Mouse (Mus musculus) liver, embryonic 16.5 days (tissue): ENCODE data around the gene Ust. TPM values are rescaled to one million over a fixed set of nuclear protein-coding genes. Genes with fewer than 3 reads are reported as not detected.

Source experiments
- ATAC-seq: fragments of 200-750 bp; cut with Nextera tagmentation; 2 replicates; pipeline ENCODE4 v1.8.0; 2017; ENCODE audit warnings: low read depth, mild to moderate bottlenecking, moderate number of reproducible peaks, moderate library complexity
- H3K27ac ChIP-seq: fragments of 300-500 bp; sonication (generic); 2 replicates; pipeline ENCODE4 v1.5.1; 2014; ENCODE audit warnings: mild to moderate bottlenecking, low read length
- H3K27me3 ChIP-seq: fragments of 300-500 bp; sonication (generic); 2 replicates; pipeline ENCODE4 v1.6.1; 2014; ENCODE audit warnings: low read depth, low read length, mixed read lengths; ENCODE audit not compliant: control insufficient read depth, insufficient read depth
- H3K36me3 ChIP-seq: fragments of 300-500 bp; sonication (generic); 2 replicates; pipeline ENCODE4 v1.6.1; 2014; ENCODE audit warnings: mild to moderate bottlenecking; ENCODE audit not compliant: control insufficient read depth, insufficient read depth
- H3K4me1 ChIP-seq: fragments of 300-500 bp; sonication (generic); 2 replicates; pipeline ENCODE4 v1.6.1; 2014; ENCODE audit warnings: low read depth, low read length, mixed read lengths; ENCODE audit not compliant: control insufficient read depth
- H3K4me2 ChIP-seq: fragments of 300-500 bp; sonication (generic); 2 replicates; pipeline ENCODE4 v1.6.1; 2014; ENCODE audit warnings: low read depth, low read length, mixed read lengths
- H3K4me3 ChIP-seq: fragments of 300-500 bp; sonication (generic); 2 replicates; pipeline ENCODE4 v1.5.1; 2014; ENCODE audit warnings: low read depth, mild to moderate bottlenecking, low read length
- H3K9ac ChIP-seq: fragments of 300-500 bp; sonication (generic); 2 replicates; pipeline ENCODE4 v1.6.1; 2014; ENCODE audit warnings: low read depth, low read length
- H3K9me3 ChIP-seq: fragments of 300-500 bp; sonication (generic); replicated peaks from 2 replicates; pipeline ENCODE4 v1.6.1; 2016; ENCODE audit warnings: low read length; ENCODE audit not compliant: control insufficient read depth
- WGBS: fragments of 180-500 bp; shearing (Covaris S2); extraction: QIAGEN DNeasy Blood & Tissue Kit; methylation state at CpG from one replicate; pipeline ENCODE4 v1.1.7; 2014; ENCODE audit not compliant: insufficient replicate concordance; 5-methylcytosine and 5-hydroxymethylcytosine counted together
- polyA plus RNA-seq: library from polyadenylated mRNA; unstranded; fragments of >200 nt; fragmentation: Nextera tagmentation; extraction: Ambion mirVana; gene quantifications from 2 replicates; pipeline ENCODE4 v1.2.1, GENCODE M21; 2015

Gene Ust
- polyA plus RNA-seq, 1 experiment from 2014 or later, result 0.48 TPM

DNA sequence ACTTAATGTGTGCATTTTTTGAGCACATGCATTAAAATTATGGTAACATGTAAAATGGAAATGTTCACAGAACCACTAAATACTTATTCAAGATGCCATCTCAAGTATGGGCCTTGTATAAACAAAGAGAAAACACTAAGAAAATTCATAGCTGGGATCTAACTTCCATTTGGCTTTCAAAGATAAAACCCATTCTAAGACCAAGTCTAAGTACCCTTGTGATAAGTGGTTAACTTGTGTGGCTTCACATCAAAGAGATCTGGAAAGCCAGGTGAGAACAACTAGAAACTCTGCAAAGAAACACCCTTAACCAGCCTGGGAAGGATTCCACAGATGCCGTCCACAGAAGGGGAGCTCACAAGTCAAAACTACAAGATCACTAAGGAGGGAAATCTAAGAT lies 53.4 kb downstream of the Ust start:
- Histone ChIP-seq H3K9ac (no peak overlapping the region), H3K4me2 (no peak overlapping the region), H3K27me3 (no peaks in the 10 kb centered on the region), H3K4me1 (no peaks in the 10 kb centered on the region), H3K4me3 (no peak overlapping the region), H3K36me3 (no peaks in the 10 kb centered on the region), H3K9me3 (no peaks in the 10 kb centered on the region), H3K27ac (no peak overlapping the region)
- WGBS, result 75% methylated on average over 1 of the region's 1 CpGs
- no peak for ATAC-seq

DNA sequence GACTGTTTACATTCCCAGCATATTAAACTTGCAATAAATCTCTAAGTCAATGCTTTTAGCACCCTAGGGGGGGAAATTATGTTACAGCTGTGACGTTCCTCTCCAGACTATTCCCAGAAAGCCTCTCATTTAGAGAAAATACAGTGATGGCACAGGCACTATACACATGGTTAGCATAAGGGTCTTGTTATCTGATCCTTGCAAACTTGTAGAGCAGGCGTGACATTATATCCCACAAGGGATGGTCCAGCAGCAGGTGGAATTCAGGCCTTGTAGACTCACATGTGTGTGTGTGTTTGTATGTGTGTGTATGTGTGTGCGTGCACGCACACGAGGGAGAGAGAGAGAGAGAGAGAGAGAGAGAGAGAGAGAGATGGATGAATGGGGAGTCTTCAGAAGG lies 57.3 kb downstream of the Ust start:
- Histone ChIP-seq H3K4me3 (no peak overlapping the region), H3K9ac (no peak overlapping the region), H3K4me1 (no peaks in the 10 kb centered on the region), H3K27ac (no peak overlapping the region), H3K4me2 (no peak overlapping the region), H3K27me3 (no peaks in the 10 kb centered on the region), H3K36me3 (no peaks in the 10 kb centered on the region), H3K9me3 (no peaks in the 10 kb centered on the region)
- WGBS, result 61% methylated on average over 5 of the region's 5 CpGs
- ATAC-seq, result no peak

DNA sequence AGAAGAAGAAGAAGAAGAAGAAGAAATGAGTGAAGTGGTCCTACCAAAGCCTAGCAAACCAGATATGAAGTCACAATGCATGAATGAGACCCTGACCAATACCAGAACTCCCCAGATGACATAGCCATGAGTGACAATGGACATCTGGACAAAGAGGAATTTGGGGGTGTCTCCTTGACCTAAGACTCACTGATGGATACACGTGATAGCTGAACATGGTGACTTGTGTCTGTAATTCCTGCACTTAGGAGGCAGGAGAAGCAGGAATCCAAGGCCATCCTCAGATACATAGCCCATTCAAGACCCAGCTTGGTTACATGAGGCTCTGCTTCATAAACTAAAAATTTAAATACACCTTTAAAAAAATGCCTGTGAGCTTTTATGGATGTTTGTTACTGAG lies 63.9 kb downstream of the Ust start:
- H3K4me2 ChIP-seq, result no peak overlapping the region
- no peaks in the 10 kb centered on the region for H3K4me1 ChIP-seq
- no peaks in the 10 kb centered on the region for H3K27me3 ChIP-seq
- no peak overlapping the region for H3K27ac ChIP-seq
- H3K9me3 ChIP-seq, result no peaks in the 10 kb centered on the region
- H3K9ac ChIP-seq, result no peak overlapping the region
- no peak for ATAC-seq
- no peak overlapping the region for H3K4me3 ChIP-seq
- 32% methylated on average over 1 of the region's 1 CpGs for WGBS
- no peaks in the 10 kb centered on the region for H3K36me3 ChIP-seq

DNA sequence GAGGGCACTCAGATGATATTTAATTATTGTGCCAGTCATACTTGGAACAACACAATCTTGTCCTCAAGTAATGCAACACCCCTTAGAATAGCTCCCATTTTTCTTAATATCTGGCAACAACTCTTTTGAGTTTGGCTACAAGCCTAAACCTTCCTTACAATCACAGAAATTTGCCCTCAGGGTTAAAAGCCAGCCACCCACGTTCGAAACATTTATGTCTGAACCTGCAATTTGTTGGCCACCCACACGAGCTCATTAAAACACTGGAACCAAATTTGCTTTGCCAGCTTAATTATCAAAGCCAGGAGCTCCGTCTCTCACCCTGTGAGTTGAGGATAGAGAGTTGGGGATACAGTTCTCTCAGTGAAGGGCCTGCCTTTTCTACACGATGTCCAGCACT lies 70.9 kb downstream of the Ust start:
- Histone ChIP-seq H3K9me3 (no peaks in the 10 kb centered on the region), H3K4me2 (no peak overlapping the region), H3K4me1 (no peaks in the 10 kb centered on the region), H3K27me3 (no peaks in the 10 kb centered on the region), H3K27ac (no peak overlapping the region), H3K36me3 (no peaks in the 10 kb centered on the region), H3K9ac (no peak overlapping the region), H3K4me3 (no peak overlapping the region)
- WGBS, result 44% methylated on average over 5 of the region's 5 CpGs
- no peak for ATAC-seq

DNA sequence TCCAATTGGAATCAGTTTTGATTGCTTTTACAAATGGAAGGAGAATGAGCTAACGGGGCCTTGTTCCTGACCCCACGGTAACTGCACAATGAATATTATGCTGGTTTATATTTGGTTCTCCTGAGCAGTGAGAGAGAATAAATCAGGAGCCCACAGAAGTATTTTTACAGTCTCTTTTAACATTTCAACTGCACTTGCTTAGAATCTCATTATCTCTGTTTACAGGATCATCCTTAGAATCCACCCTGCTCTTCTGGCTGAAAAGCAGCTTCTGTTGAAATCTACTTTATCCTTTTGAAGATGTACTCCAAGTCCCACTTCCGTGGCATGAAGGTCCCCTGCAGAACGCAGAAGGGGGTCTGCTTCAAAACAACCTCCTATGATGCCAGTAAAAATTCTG lies 71.7 kb downstream of the Ust start:
- Histone ChIP-seq H3K9ac (no peak overlapping the region), H3K4me1 (no peaks in the 10 kb centered on the region), H3K9me3 (no peaks in the 10 kb centered on the region), H3K36me3 (no peaks in the 10 kb centered on the region), H3K27ac (no peak overlapping the region), H3K4me3 (no peak overlapping the region), H3K27me3 (no peaks in the 10 kb centered on the region), H3K4me2 (no peak overlapping the region)
- no peak for ATAC-seq
- WGBS, result 49% methylated on average over 4 of the region's 4 CpGs

DNA sequence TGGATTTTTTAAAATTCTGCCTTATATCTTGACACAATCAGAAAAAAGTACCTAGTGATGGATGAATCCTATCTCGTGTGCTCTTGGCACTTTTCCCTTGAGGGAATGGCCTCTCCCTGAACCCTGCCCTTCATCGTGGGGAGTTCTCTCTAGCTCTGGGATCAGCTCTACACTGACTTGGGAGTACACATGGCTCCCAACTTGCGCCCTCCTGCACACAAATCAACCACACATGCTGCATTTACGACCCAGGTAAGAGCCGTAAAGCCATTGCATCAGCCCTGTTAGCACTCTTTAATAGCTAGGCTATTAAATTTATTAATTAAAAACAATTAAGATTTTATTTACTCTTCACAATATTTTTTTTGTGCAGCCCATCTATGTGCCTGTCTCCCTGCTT lies 74.6 kb downstream of the Ust start:
- WGBS, result 62% methylated on average over 5 of the region's 5 CpGs
- H3K27ac ChIP-seq, result no peak overlapping the region
- no peak for ATAC-seq
- H3K4me2 ChIP-seq, result no peak overlapping the region
- H3K4me3 ChIP-seq, result no peak overlapping the region
- no peak overlapping the region for H3K9ac ChIP-seq
- H3K9me3 ChIP-seq, result no peaks in the 10 kb centered on the region
- H3K27me3 ChIP-seq, result no peaks in the 10 kb centered on the region
- H3K36me3 ChIP-seq, result no peaks in the 10 kb centered on the region
- H3K4me1 ChIP-seq, result no peaks in the 10 kb centered on the region

DNA sequence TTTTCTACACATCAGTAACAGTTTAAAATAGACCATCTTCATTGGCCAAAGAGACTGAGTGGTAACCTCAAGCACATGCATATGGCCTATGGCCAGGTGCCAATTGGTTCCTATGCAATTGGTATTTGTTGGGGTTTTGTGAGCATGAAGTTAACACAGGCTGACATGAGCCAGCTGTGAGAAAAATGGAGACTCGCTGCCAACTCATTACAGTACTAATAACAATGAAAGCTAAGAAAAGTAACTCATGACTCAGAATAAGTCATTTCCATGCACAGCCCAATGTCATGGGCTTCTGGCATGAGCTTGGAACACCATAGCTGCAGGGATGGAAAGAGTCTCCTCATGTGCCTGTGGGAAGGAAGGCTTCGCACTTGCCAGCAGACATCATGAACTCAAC lies 86.8 kb downstream of the Ust start:
- Histone ChIP-seq H3K36me3 (no peaks in the 10 kb centered on the region), H3K4me2 (no peak overlapping the region), H3K4me1 (no peaks in the 10 kb centered on the region), H3K4me3 (no peak overlapping the region), H3K27me3 (no peaks in the 10 kb centered on the region), H3K9me3 (no peaks in the 10 kb centered on the region), H3K27ac (no peak overlapping the region), H3K9ac (no peak overlapping the region)
- 70% methylated on average over 2 of the region's 2 CpGs for WGBS
- ATAC-seq, result no peak

DNA sequence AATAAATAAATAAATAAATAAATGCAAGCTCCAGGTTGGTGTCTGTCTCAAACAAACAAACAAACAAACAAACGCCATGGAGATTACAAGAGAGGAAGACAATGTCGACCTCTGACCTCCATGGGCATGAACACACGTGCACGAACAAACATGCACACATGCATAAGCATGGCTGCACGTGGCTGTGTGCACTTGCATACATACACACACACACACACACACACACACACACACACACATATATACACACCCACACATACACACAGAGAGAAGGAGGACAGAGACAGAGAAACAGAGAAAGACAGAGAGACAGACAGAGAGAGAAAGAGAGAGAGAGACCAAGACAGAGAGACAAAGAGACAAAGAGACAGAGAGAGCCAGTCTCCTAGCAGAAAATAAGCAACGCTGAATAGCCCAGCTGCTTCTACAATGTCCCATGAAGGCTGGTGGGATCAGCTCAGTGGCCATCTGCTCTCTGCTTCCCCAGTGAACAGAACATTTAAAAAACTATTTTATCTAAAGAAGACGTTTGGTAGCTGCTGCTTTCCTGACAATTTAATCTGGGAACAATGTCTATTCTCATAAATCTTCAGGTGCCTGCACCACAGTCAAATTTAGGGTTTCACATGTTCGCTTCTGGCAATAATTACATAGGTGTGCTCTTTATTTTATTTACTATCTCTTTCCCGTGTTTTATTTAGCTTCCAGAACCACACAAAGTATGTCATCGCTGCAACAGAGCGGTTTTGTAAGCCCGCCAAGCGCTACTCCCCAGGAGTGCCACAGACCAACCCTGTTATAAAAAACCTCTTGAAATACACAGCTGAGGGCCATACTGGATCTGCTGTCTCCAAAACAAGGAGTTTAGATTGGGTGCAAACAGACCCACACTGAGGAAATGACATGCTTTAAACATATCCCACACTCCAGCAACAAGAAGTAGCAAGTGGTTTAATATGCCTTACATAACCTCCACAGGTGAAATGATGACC lies 89.5 kb downstream of the Ust start:
- no peaks in the 10 kb centered on the region for H3K4me1 ChIP-seq
- no peaks in the 10 kb centered on the region for H3K27me3 ChIP-seq
- no peak overlapping the region for H3K27ac ChIP-seq
- no peaks in the 10 kb centered on the region for H3K9me3 ChIP-seq
- 59% methylated on average over 13 of the region's 13 CpGs for WGBS
- no peak overlapping the region for H3K4me2 ChIP-seq
- H3K36me3 ChIP-seq, result no peaks in the 10 kb centered on the region
- no peak overlapping the region for H3K9ac ChIP-seq
- no peak for ATAC-seq
- no peak overlapping the region for H3K4me3 ChIP-seq

DNA sequence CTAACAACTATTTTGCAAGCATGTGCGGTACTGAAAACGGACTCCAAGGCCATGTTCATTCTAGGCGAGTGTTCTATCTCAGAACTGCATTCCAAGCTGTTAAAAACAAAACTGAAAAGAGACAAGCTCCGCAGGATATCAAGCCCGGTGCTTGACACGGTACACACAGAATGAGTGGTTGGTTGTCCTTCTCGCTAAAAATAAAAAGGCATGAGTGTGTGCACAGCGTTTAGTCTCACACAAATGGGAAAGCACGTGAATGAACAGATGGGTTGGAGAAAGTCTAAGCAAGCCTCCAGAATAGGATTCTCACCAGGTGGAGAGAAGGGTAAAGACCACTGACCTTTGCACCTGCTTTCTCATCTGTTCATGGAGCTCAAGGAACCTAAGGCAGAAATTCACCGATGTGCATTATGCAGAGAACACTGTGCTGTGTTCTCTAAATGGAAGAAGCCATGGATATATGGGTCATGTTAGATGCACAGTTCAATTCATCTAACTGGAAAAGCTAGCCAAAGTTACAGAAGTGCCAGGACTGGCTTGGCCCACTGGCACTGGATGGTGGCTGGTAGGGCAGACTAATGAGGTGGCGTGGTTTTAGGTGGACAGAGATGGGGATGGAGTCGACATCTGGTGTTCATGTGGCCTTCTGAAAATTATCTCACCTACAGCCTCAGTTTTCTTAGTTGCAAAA lies 90.8 kb downstream of the Ust start:
- no peak for ATAC-seq
- Histone ChIP-seq H3K4me3 (no peak overlapping the region), H3K27ac (no peak overlapping the region), H3K27me3 (no peaks in the 10 kb centered on the region), H3K36me3 (no peaks in the 10 kb centered on the region), H3K4me2 (no peak overlapping the region), H3K9me3 (no peaks in the 10 kb centered on the region), H3K4me1 (no peaks in the 10 kb centered on the region), H3K9ac (no peak overlapping the region)
- 68% methylated on average over 12 of the region's 12 CpGs for WGBS
